Mouse (Mus musculus): ENCODE data around the gene Sipa1l3. TPM values are rescaled to one million over a fixed set of nuclear protein-coding genes. Genes with fewer than 3 reads are reported as not detected.

Gene Sipa1l3
- total RNA-seq, 2 experiments from 2014 or later, result 55.0 to 60.7 TPM

DNA sequence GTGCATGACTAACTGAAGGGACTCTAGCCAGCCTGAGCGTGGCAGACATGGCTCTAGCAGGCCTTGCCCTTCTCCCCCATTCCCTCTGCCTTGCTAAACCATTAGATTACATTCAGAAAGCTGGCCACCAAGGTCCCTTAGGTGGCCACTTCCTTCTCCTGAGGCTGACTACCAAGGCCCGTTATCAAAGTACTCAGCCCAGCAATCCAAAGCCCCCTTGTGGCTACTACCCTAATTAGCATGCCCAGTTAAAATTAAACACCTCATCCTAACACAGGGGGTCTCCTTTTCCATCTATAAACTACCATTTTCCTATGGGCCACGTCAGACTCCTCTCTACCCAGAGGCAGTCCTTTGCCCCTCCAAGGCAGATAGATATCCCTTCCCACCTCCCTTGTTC is 31.7 kb downstream of the Sipa1l3 start:
- no peak for DNase-seq (ENCODE audit: low spot score in 2 of 2)
- intact Hi-C loops (cut with DNase I), result no loop called here

DNA sequence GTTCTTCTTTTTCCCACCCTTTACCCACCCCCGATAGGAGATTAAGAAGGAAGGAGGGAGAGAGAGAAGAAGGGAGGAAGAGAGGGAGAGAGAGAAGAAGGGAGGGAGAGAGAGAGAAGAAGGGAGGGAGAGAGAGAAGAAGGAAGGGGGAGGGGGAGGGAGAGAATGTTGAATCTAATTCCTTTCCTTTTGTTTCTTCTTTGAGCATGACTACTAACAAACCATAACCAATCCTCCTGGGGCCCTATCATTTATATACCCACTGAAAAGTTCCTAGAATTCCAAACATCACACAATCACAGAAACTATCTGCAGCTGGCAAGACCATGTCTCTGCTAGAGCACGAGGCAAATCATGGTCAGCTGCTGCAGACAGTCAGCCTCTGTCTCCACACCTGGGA is 32.7 kb downstream of the Sipa1l3 start:
- intact Hi-C loops (cut with DNase I), result no loop called here
- DNase-seq (ENCODE audit: low spot score in 2 of 2), result no peak

DNA sequence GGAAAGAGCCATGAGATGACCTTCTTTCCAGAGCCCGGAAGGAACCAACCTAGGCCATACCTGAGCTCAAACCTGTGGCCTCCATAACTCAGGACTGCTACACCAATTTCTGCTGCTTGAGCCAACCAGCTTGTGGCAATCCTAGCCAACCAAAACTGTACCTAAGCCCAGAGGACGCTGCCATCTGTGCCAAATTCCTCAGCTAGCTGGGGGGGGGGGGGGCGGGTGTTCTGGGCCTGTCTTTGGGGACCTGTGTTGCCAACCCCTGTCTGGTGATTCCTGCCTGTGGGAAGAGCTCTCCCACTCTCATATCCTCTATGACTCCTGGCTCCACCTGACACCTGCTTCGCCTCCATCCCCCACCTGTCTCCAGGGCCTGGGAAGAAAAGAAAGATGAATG is 34.9 kb downstream of the Sipa1l3 start:
- intact Hi-C loops (cut with DNase I), result no loop called here
- DNase-seq (ENCODE audit: low spot score in 2 of 2), result no peak

DNA sequence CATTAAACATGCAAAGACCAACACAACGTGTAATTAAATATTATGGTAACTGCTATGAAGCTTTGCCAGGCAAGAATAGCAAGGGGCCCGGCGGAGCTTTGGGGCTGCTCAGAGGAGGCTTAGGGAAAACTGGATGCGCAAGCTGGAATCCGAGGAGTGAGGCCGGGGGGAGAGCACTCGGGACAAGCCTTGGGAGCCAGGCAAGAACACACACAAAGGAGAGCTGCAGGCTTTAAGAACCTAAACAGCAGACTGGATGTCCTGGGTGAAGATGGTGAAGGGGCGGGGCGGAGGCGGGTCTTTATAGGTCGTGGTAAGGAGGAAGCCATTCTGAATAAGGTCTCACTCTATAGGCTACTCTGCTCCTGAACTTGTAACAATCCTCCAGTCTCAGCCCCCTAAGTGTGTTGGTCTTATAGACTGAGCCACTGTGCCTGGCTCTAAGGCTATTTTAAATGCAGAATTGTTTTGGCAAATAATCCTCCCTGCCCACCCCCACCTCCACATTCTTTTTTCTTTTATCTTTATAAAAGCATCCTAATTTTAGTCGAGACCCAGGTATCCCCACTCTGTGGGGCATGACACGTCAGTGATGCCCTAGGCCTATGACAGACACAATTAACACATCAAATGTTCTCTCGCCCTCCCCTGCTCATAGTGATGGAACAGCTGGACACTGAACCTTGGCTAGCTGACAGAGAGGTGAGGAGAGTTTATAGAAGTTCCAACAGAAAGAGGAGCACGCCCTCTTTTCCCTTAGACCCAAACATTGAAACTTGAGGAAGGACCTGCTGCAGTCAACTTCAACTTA is 36.9 kb downstream of the Sipa1l3 start:
- no peak for DNase-seq (ENCODE audit: low spot score in 2 of 2)

DNA sequence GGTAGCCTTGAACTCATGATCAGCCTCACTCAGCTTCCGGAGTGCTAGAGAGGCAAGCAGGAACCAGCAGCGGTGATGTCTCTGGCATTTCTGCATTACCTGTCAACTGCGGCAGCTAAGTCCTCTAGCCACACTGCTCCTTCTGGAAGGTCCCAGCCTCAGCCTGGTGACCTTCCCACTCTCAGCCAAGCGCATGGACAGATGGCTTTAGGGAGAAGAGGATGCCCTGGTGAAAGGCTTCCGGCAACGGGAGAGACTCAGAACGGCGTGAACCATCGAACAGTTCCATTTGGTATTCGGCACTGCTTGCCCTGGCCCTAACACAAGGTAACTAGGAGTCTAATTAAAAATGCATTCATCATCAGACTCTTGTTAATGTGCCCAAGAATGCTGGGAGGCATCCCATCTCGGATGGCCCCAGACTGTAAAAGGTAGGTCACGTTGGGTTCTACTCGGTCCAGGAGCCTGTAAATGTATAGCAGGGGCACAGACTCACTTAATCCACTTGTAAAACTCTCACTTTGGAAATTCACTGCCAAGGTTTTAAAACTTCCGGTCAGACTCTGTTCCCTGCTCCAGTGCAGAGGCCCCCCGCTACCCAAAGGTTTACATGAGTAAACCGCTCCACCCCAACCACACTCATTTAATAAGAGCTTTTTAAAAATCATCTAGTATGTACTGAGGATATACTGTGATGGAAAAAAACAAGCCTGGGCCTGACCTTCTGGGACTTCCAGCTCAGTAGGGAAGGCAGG is 37.7 kb downstream of the Sipa1l3 start:
- intact Hi-C loops (cut with DNase I), result no loop called here
- DNase-seq (ENCODE audit: low spot score in 2 of 2), result no peak

More for the DNA sequence above, 36.9 kb downstream of the Sipa1l3 start:
- intact Hi-C loops (cut with DNase I), result no loop called here

DNA sequence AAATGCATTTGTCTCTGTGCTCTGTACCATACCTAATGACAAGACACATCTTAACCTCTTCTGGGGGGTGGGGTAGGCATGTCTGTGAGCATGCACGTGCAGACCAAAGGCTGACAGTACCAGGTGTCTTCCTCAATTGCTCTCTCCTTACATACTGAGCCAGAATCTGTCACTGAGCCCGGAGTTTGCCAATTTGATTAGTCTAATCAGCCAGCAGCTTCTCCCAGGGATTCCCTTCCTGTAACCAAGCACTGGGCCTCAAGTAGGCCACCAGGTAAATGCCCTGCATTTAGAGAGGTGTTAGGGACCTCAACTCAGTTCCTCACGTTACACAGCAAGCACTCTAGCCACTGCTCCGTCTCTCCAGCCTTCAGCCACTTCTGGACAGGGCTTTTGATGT is 38.3 kb downstream of the Sipa1l3 start:
- no peak for DNase-seq (ENCODE audit: low spot score in 2 of 2)
- intact Hi-C loops (cut with DNase I), result no loop called here

DNA sequence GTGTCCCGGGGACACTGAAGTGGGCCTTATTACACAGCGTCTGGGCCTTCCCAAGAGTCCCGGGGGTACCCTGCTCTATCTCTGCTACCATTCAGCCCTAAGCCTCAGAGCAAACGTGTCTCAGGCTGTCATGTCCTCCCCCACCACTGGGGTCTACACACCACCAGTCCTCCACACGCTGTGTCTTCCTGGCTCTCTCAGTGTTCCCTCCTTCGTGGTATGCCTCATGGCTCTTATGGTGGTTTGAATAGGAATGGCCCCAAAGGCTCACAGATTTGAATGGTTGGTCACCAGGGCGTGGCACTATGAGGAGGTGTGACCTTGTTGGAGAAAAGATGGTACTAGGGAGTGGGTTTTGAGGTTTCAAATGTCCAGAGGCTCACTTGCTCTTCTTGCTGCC is 43.4 kb downstream of the Sipa1l3 start:
- intact Hi-C loops (cut with DNase I), result no loop called here
- DNase-seq (ENCODE audit: low spot score in 2 of 2), result no peak

DNA sequence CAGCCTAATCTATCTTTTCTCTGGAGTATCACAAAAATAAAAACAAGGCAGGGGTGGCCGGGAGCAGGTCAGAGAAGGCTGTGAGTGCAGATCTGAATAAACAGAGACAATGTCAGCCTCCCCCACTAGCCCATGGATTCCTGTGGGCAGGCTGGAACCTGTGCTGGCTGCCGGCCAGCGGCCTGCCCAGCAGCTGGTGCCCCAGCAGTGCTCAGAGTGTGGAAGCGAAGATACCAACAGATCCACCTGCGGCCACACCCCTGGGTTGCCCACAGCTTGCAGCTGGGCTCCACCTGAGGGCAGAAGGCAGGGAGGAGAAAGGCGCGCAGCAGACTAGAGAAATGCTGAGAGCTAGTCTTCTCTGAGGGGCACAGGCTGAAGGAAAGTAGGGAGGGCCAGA is 47.1 kb downstream of the Sipa1l3 start:
- intact Hi-C loops (cut with DNase I), result no loop called here

DNA sequence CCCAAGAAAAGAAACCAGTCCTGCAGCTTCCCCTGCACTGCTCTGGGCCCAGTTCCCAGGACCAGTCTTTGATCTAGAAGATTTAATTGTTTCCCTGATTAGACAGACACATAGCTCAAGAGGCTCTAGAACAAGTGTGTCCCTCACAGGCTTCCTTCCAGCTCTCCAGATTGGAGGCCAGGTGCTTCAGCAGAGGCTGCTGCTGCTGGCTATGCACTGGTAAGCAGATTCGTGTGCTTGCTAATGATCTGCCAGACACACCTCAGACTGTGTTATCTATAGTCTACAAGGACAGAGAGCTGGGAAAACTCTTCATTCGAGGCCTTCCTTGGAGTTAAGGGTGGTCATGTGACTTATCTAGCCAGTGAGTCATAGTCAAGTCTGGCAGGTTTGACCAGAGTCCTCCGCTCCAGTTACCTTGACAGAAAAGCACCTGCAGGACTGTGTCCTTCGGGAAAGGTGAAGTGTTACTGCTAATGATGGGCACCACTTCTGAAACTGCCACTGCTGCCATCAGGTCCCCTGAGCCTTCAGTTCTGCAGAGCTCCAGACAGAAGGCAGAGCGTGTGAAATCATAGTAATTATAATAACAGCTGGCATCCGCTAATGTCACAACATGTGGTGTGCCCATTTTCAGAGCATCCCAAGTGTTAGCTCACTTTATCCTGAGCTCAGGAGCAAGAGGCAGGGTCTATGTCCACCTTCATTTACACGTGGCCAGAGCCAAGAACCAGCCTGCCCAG is 48.7 kb downstream of the Sipa1l3 start:
- DNase-seq (ENCODE audit: low spot score in 2 of 2), result peak in 1 of 2 experiments; percentile 30
- intact Hi-C loops (cut with DNase I), result no loop called here

More for the DNA sequence above, 47.1 kb downstream of the Sipa1l3 start:
- no peak for DNase-seq (ENCODE audit: low spot score in 2 of 2)

DNA sequence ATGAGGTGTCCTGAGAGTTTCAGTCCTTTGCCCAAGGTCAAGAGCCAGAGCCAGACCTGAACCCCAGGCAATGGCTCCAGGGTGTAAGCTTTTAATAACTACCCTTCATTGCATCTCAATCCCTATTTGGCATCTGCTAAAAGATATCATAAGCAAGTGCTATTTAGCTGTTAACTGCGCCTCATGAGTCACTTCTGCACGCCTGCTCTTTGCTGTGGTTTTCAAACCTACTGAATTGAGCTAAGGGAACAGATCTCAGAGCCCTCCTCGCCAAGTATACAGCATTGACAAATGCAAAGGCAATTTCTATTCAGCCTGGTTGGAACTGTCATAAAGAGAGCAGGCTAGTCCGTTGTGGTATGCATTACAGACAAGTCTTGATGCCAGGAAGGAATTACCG is 49.8 kb downstream of the Sipa1l3 start:
- DNase-seq (ENCODE audit: low spot score in 2 of 2), result peak in 1 of 2 experiments; percentile 45

DNA sequence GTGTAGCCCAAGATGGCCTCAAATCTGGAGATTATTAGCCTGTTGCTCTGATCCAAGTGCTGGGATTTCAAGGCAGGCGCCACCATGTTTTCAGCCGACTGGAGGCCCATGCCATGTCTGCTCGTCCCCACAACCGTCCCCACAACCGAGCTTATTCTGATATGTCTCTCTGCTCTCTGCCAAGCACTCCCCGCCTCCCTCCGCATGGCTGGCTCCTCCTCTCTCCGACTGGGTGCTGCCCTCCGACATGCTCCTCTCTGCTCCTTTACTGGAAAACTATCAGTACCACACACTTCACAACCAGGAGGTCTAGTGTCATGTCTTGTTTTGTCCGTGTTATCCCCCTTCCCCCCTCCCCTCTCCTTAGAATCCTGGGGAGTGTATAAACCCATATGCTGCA is 51.9 kb downstream of the Sipa1l3 start:
- intact Hi-C loops (cut with DNase I), result no loop called here
- DNase-seq (ENCODE audit: low spot score in 2 of 2), result no peak

More for the DNA sequence above, 49.8 kb downstream of the Sipa1l3 start:
- intact Hi-C loops (cut with DNase I), result no loop called here

DNA sequence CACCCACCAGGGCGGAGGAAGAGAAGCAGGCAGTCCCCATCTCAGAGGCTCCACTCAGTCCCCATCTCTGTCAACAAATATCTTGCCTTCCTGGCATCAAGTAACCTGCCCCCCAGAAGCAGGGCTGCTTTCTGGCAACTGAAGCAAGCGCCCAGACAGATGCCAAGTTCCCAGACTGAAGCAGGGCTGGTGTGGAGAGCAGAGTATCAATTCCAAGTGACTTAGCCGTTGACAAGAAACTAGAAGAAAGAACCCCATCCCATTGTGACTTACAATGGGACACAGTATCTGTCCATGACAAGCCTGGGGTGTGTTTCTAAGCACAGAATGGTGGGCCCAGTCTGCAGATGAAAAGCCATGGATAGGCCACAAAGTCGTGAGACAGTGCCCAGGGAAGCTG is 52.7 kb downstream of the Sipa1l3 start:
- no peak for DNase-seq (ENCODE audit: low spot score in 2 of 2)
- intact Hi-C loops (cut with DNase I), result no loop called here

DNA sequence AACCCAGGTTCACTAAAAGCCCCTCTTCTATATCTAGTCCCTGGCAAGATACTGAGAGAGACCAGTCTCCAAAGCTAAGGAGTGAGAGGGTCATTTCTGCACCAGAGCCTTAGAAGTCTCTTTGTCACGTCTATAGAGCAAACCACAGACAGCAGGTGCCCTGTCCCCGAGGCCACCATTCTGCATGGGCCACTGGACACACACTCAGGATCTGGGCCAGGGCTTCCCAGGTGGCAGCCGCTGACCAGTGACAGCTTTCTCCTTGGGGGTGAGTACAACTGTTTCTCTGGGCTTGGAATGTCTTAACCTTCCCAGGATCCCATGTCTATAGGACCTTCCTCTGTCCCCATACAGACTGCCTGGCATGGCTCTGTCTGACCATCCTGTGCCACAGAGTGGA is 55.6 kb downstream of the Sipa1l3 start:
- intact Hi-C loops (cut with DNase I), result no loop called here
- no peak for DNase-seq (ENCODE audit: low spot score in 2 of 2)

DNA sequence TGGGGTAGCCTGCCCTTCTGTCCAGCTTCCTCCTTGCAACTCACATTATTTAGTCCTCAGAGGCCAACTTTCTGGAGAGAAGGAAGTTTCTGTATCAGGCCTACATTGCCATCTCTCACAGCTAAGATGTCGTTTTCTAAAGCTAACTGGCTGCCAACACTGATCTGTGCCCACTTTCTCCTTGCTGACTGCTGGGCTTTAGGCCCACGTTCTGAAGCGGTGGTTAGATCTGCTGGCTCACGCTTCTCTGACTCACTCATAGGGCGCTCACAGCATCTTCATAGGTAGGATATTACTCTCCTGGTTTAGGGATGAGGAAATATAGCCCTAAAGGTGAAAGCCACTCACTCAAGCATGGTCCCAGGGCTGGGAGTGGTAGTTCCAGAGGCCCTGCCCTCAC is 56.3 kb downstream of the Sipa1l3 start:
- DNase-seq (ENCODE audit: low spot score in 2 of 2), result peak in 1 of 2 experiments; percentile 80

DNA sequence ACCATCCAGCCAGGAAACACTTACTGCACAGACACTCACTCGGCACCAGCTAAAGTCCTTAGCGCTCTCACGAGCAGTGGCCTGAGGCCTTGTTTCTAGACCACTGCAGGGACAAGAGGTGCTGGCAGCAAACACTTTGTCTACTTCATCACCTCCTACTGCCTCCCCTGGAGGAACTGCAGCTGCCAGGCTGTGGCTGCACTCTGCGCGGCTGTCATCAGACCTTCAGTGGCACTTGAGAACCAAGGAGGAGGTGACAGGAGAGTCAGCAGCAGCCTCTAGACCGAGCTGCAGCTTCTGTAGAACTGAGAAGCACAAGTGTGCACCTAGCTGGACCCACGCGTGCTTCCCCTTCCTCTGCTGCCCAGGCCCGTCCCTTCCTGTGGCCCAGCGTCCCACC is 56.9 kb downstream of the Sipa1l3 start:
- intact Hi-C loops (cut with DNase I), result no loop called here
- no peak for DNase-seq (ENCODE audit: low spot score in 2 of 2)

More for the DNA sequence above, 56.3 kb downstream of the Sipa1l3 start:
- intact Hi-C loops (cut with DNase I), result no loop called here

DNA sequence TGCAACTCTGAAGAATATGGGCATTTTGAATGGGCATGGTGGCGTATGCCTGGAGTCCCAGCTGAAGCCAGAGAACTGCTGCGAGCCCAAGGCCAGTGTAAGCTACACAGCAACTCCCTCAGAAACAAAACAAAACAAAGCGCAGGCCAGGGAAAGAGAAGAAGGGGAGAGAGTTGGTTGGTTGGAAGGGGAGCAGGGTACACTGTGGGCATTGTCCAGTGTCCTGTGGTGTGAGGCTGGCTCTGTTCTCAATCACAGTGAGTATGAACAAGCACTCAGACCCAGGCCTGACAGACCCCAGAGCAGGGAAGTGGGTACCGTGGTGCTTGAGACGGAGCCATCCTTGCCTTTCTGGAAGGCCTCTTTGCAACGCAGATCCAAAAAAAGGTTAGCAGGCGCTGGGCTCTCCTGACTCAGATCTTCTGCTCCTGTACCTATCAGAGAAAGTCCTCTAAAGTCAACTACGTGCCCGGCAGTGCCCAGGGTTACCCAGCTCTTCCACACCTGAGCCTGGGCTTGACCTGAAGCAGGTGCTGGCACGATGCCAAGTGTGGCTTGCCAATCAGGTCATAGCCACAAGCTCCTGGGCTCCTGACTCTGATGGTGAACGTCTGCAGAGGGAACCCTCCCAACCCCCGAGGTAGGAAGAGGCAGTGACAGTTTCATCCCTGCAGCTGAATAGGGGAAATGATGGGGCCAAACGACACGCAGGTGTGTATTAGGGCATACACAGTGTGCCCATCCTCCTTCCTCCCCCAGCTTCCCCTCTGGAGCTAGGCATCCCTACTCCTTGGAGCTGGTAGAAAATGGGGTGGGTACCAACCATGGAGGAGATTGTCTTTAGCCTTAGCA is 59.3 kb downstream of the Sipa1l3 start:
- no peak for DNase-seq (ENCODE audit: low spot score in 2 of 2)
- intact Hi-C loops (cut with DNase I), result loop anchor here (1.0 kb wide), 1 partner anchor 38 kb away; no protein-coding TSS in a partner anchor

DNA sequence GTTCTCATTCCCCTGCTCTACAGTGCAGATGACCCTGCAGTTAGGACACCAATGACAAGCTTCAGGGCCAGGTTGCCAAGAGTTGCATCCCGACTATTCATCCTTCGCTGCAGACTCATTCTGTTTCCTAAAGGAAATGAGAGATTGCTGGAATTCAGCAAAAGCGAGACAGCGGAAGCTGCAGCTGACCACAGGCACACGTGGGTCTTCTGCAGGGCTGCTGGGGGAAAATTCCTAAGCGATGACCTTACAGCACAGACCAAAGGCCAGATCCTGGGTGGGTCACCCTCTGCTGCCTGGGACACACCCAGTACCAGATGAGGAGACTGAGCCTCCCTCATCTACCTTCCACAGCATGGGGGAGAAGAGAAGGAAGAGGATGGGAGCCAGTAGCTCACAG is 60.7 kb downstream of the Sipa1l3 start:
- intact Hi-C loops (cut with DNase I), result no loop called here
- no peak for DNase-seq (ENCODE audit: low spot score in 2 of 2)

DNA sequence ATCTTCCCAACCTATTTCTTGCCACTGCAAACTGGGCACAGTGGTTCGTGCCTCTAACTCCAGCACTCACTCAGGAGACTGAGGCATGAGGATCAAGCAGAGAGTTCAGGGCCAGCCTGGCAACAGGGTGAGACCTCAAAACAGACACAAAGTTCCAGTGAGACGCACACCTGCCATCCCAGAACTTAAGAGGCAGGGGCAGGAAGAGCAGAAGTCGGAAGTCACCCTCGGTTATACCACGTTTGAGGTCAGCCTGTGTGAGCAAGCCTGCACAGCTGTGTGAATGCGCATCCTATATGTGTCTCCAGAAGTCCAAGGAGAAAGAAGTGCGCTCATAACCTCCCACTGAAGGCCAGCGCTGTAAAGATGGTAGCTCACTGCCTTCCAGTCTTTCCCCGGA is 61.7 kb downstream of the Sipa1l3 start:
- intact Hi-C loops (cut with DNase I), result no loop called here
- no peak for DNase-seq (ENCODE audit: low spot score in 2 of 2)

DNA sequence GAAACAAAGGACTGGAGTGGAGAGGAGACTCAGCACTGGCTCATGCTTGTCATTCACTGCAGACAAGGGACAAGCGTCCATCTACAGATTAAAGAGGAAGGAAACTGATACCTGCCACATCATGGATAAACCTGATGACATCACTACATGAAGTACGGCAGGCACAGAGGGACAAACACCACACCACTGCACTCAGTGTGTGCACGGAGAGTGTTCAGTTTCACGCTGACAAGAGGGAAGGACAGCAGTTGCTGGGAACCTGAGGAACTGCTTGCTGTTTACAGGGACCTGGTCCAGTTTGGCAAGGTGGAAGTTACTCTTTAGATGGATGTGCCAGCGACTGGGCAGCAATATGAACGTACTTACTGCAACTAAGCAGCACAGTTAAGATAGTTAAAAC is 62.9 kb downstream of the Sipa1l3 start:
- DNase-seq (ENCODE audit: low spot score in 2 of 2), result no peak
- intact Hi-C loops (cut with DNase I), result no loop called here
